Mouse (Mus musculus) olfactory bulb, adult 2 months (tissue): Measurements from ENCODE around the gene Vkorc1. TPM values are rescaled to one million over a fixed set of nuclear protein-coding genes. Genes with fewer than 3 reads are reported as not detected.

Source experiments
- H3K27ac ChIP-seq: fragments of 200-500 bp; 2 replicates; pipeline ENCODE4 v1.5.1; 2012; ENCODE audit warnings: low read depth, low read length; ENCODE audit not compliant: insufficient read depth
- H3K4me1 ChIP-seq: fragments of 200-500 bp; 2 replicates; pipeline ENCODE4 v1.6.1; 2012; ENCODE audit warnings: low read length; ENCODE audit not compliant: control insufficient read depth, insufficient read depth
- H3K4me3 ChIP-seq: fragments of 200-500 bp; 2 replicates; pipeline ENCODE4 v1.5.1; 2012; ENCODE audit warnings: mild to moderate bottlenecking, low read depth, low read length, moderate library complexity; ENCODE audit not compliant: insufficient read depth
- CTCF ChIP-seq: fragments of 200-500 bp; IDR thresholded peaks from 2 replicates; pipeline ENCODE4 v1.5.1; 2012; ENCODE audit warnings: low read depth, mild to moderate bottlenecking, low read length, moderate library complexity; ENCODE audit not compliant: insufficient read depth
- POLR2A ChIP-seq: fragments of 200-500 bp; IDR thresholded peaks from 2 replicates; pipeline ENCODE4 v1.6.1; 2012; ENCODE audit warnings: mild to moderate bottlenecking, low read depth, low read length, moderate library complexity; ENCODE audit not compliant: insufficient read depth
- WGBS: fragments of 180-500 bp; shearing (Covaris S2); methylation state at CpG from one replicate; pipeline ENCODE4 v1.1.7; 2018; 5-methylcytosine and 5-hydroxymethylcytosine counted together
- polyA plus RNA-seq: library from polyadenylated mRNA; stranded (reverse); fragments of >200 nt; gene quantifications from 2 replicates; pipeline ENCODE4 v1.2.4, GENCODE M21; 2012; ENCODE audit warnings: low replicate concordance; ENCODE audit not compliant: missing spikeins, insufficient read depth, insufficient read length

Vkorc1 gene
- polyA plus RNA-seq, 1 experiment, result not detected

DNA sequence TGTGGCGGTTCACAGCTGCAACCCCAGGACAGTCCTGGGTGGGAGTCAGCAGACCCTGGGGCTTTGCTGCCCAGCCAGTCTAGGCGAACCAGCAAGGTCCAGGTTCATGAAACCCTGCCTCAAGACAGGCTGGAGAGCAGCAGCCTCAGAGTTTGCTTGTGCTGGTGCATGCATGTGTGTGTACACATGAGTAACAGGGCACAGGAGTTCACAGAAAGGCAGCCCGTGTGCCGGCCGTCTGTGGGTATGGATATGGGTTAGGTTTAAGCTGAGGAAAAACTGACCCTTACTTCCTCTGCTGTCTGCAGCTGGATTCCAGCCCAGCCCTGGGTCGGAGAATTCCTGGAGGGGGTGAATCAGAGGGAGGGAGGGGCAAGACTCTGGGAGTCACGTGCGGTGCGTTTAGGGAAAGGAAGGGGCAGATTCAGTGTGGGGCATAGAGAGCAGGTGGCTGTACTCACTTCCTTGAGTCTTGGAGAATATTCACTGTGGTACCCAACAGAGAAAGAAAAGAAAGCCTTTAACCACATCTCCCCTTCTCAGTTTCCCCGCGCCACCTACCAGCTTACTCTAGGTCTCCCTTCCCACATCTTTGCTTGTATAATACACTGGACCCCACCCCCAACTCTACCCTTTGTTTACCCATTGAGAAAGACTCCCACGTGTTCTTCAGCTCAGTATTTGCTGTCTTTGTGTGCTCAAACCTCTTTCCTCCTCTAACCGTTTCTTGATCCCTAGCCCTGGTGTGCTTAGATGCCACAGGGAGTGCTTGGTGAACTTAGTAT, 36.1 kb upstream of the Vkorc1 start:
- 35% methylated on average over 13 of the region's 13 CpGs for WGBS

DNA sequence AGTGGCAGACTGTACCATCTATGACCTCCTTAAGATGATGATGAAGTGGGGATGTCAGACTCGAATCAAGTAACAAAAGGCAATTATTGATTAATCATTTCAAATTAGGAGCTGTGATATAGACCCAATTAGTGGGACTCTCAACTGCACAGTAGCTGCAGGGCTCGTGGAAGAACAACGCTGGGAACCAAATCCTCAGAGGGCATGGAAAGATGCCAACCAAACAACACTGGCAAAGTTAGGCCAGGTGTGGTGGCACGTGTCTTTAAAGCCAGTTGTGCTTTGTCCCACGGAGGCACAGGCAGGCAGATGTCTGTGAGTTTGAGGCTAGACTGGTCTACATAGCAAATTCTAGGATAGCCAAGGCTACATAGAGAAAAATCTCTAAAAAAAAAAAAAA, 35.2 kb upstream of the Vkorc1 start:
- Histone ChIP-seq H3K4me1 (peaks cover 14% of the 10 kb centered on the region), H3K4me3 (no peak overlapping the region), H3K27ac (no peak overlapping the region)
- 76% methylated on average over 5 of the region's 5 CpGs for WGBS
- TF ChIP-seq POLR2A (no peak), CTCF (no peak)

More for the DNA sequence above, 36.1 kb upstream of the Vkorc1 start:
- Histone ChIP-seq H3K4me3 (no peak overlapping the region), H3K4me1 (peaks cover 21% of the 10 kb centered on the region), H3K27ac (no peak overlapping the region)
- TF ChIP-seq CTCF, result no peak
- TF ChIP-seq POLR2A, result no peak

DNA sequence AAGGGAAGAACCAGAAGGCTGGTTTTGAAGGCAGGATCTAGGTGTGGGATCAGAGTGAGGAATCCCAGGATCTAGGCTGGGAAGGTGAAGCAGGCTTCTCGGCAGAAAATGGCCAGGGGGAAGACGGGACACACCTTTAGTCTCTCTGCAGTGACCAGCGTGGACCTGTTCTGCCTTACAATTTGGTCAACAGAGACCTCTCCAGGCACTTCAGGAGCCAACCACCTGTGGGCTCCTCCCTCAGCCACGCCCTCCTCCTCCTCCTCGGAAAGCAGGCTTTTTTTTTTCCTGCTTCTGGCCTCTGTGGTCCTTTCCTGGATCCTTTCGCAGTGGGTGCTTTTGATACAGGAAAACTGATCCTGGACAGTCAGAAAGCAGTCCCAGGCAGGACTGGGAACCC, 34.5 kb upstream of the Vkorc1 start, which contains the start of gene Prss8:
Prss8 (minus strand) TSS at position 182 of the 400 bp plus-strand sequence.
- H3K4me1 ChIP-seq, result peaks cover 14% of the 10 kb centered on the region
- H3K27ac ChIP-seq, result no peak within 1 kb of the TSS
- WGBS, result 34% methylated on average over 6 of the region's 6 CpGs
- no peak for TF ChIP-seq POLR2A
- TF ChIP-seq CTCF, result no peak
- no peak within 1 kb of the TSS for H3K4me3 ChIP-seq

DNA sequence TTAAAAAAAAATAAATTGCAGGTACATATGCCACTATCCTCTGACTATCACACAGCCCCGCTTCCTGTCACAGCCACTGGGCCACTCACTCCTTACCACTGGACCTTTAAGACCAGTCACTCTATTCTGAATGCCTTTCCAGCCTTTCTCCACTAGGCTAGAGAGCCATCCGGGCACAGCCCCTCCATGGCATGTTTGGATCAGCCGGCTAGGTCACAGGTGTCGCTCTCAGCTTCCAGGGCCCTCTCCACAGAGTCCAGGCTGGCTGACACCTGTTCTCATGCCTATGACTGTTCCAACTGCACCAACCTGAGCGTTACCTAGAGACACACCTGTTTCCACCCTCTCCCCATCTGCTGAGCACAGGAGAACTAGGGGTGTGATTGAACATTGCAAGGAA, 33.2 kb upstream of the Vkorc1 start:
- peaks cover 14% of the 10 kb centered on the region for H3K4me1 ChIP-seq
- TF ChIP-seq POLR2A (no peak), CTCF (no peak)
- no peak overlapping the region for H3K27ac ChIP-seq
- 62% methylated on average over 5 of the region's 5 CpGs for WGBS
- no peak overlapping the region for H3K4me3 ChIP-seq

DNA sequence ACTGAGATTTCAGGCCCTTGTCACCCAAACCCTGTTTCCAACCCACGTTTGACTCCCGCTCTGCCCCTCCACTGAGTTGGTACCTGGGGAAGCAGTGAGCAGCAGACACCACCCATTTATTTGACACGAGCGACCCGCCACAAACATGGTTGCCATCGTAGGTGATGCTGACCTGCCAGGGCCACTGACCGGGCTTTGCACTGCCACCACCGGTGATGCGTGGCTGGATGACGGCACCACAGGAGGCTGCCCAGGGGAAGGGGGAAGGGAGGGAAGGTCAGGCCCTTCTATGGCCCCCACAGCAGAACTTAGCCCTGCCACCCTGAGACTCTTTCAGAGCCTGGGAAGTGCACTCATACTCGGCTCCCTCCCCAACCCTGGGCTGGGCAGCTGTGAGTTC, 32.3 kb upstream of the Vkorc1 start:
- H3K4me3 ChIP-seq, result no peak overlapping the region
- no peak for TF ChIP-seq POLR2A
- TF ChIP-seq CTCF, result no peak
- WGBS, result 85% methylated on average over 11 of the region's 11 CpGs
- peaks cover 12% of the 10 kb centered on the region for H3K4me1 ChIP-seq
- no peak overlapping the region for H3K27ac ChIP-seq

DNA sequence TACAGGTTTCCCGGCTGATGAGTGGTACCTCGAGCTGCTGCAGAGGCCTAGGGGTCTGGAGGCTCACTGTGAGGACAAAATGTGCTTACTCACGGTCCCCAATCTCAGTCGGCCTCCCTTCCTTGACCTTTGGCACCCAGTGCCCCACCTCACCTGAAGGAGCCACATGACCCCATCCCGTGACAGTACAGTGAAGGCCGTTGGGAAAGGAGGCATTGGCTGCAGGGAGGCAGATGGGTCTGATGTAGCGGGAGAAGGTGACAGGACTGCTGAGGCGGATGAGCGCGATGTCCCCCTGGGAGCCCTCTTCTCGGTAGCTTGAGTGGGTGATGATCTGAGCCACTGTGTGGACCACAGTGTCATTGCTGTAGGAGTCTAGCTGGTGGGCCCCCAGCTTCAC, 31.4 kb upstream of the Vkorc1 start:
- WGBS, result 86% methylated on average over 11 of the region's 11 CpGs
- H3K27ac ChIP-seq, result no peak overlapping the region
- peaks cover 5% of the 10 kb centered on the region; the same call in 1 of the 2 replicates for H3K4me1 ChIP-seq
- no peak overlapping the region for H3K4me3 ChIP-seq
- TF ChIP-seq POLR2A (no peak), CTCF (no peak)

DNA sequence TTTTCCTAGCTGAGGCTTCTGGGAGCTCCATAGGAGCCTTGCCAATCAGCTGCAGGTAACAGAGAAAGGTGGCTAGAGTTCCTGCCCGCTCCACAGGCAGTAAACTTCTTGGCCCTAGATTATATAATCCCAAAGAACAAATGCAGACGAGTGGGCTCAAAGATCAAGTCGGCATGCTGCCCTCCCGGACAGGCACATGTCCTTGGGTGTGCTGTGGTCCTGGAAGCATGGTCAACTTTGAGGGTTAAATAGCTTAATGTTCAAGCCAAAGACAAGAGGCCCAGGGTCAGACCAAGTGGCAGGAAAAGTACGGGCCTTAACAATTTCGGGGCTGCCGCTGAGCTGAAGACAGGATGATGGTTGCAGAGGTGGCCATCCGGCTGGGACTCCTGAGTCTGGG, 30.6 kb upstream of the Vkorc1 start:
- TF ChIP-seq POLR2A (no peak), CTCF (no peak)
- Histone ChIP-seq H3K27ac (no peak overlapping the region), H3K4me3 (no peak overlapping the region), H3K4me1 (no peaks in the 10 kb centered on the region)
- 86% methylated on average over 8 of the region's 8 CpGs for WGBS

DNA sequence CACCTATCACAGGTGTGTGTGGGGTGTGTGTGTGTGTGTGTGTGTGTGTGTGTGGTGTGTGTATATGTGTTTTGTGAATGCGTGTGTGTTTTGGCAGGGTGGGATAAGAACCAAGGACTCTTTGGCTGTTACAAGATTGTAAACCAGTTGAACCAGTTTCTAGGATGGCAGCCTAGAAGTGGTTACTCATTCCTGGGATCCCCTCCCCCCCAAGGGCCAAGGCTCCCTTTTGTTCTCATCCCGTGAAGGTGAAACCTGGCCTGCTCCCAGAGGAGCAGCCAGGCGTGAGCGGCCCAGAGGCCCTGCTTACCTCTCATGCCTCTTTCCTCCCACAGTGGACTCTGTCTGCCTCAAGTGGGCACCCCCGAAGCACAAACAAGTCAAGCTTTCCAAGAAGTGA, 29.8 kb upstream of the Vkorc1 start:
- TF ChIP-seq CTCF, result no peak
- TF ChIP-seq POLR2A, result no peak
- H3K27ac ChIP-seq, result no peak overlapping the region
- H3K4me1 ChIP-seq, result no peaks in the 10 kb centered on the region
- WGBS, result 62% methylated on average over 5 of the region's 5 CpGs
- no peak overlapping the region for H3K4me3 ChIP-seq

DNA sequence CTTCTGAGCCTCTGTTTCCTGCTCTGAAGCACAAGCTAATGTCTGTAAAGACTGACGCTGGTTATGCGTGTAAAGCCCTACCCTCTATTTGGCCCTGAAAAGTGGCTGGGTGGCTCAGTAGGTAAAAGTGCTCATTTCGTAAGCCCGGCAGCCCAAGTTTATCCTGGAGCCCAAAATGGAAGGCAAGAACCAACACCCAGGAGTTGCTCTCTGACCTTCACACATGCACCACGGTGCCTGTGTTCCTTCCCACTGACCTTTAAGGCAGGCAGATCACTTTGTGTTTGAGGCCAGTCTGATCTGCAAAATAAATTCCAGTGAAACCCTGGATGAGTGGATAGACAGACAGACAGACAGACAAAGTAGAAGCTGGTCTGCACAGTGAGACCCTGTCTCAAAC, 28.3 kb upstream of the Vkorc1 start:
- H3K4me3 ChIP-seq, result no peak overlapping the region
- no peak overlapping the region for H3K27ac ChIP-seq
- TF ChIP-seq POLR2A (no peak), CTCF (no peak)
- 86% methylated on average over 5 of the region's 5 CpGs for WGBS
- H3K4me1 ChIP-seq, result no peaks in the 10 kb centered on the region
